Mouse (Mus musculus) left cerebral cortex, adult 2 months (tissue): ENCODE data around the gene Apoa1. TPM values are rescaled to one million over a fixed set of nuclear protein-coding genes. Genes with fewer than 3 reads are reported as not detected.

Source experiments
- DNase-seq, 2 experiments: peaks; one replicate each; pipeline ENCODE4 v3.0.0; 2021 to 2022; ENCODE audit warnings: low spot score in 2 of 2, mixed read lengths in 1 of 2; ENCODE audit errors: extremely low spot score in 1 of 2
- H3K27ac ChIP-seq: fragments of 200-600 bp; 2 replicates; pipeline ENCODE4 v1.8.1; 2022
- H3K4me3 ChIP-seq: fragments of 200-600 bp; 2 replicates; pipeline ENCODE4 v1.8.1; 2022
- CTCF ChIP-seq: fragments of 200-600 bp; IDR thresholded peaks from 2 replicates; pipeline ENCODE4 v1.8.1; 2022; ENCODE audit warnings: antibody characterized with exemption, mild to moderate bottlenecking, moderate library complexity
- intact Hi-C: fragments of 180-260 bp; cut with DNase I; formaldehyde crosslinking; loops from one replicate; pipeline ENCODE4 v1.15.1; 2025
- long read RNA-seq, 2 experiments: library from polyadenylated mRNA; stranded (forward); transcript quantifications; one replicate each; pipeline ENCODE4 v2.0.0; 2021; ENCODE audit warnings: borderline mapping rate in 2 of 2
- total RNA-seq, 2 experiments: library from RNA; stranded (reverse); gene quantifications; 2 replicates each; pipeline ENCODE4 v1.2.3; 2021

The Apoa1 gene
- not detected for total RNA-seq
- long read RNA-seq, experiment 1: 0 reads
- long read RNA-seq, experiment 2, partial matches to known transcripts: 0 of 1 reads
- long read RNA-seq, experiment 2, other reads (novel, unspliced or antisense): 1 of 1 reads

DNA sequence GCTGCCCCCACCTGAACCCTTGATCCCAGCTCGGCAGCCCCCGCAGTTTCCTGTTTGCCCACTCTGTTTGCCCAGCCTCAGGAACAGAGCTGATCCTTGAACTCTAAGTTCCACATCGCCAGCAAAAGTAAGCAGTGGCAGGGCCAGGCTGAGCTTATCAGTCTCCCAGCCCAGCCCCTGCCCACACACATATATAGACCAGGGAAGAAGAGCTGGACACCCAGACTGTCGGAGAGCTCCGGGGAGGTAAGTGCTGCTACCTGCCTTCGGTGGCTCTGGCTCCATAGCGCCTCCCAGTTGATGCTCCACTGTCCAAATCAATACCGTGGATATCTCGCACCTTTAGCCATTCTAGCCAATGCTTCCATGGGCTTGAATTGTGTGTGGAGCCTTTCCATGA, at the start of gene Apoa1:
Apoa1 (plus strand) TSS at position 90 of the 400 bp plus-strand sequence.
- no peak for DNase-seq
- Histone ChIP-seq H3K4me3 (no peak within 1 kb of the TSS), H3K27ac (no peak within 1 kb of the TSS)
- intact Hi-C loops: no loop called here
- TF ChIP-seq CTCF: no peak

DNA sequence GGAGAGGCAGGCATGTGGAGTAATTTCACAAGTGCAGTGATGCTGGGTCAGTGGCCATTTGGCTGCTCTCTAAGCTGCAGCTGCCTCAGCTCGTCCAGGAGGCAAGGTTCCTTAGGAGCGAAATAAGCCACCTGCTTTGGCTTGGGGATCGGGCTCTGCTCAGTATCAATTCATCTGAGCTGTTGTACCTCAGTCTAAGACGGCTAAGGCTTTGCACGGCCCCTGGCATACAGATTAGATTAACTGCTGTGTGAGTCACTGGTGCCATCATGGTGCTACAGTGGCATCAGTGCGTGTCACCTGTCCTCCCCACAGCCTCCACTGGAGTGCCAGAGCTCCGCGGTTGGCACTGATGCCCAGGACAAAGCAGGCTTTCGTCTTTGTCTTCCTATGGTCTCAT, 49.8 kb upstream of the Apoa1 start:
- no peak for DNase-seq
- TF ChIP-seq CTCF: no peak
- Histone ChIP-seq H3K4me3 (no peak overlapping the region), H3K27ac (no peak overlapping the region)
- intact Hi-C loops: no loop called here

DNA sequence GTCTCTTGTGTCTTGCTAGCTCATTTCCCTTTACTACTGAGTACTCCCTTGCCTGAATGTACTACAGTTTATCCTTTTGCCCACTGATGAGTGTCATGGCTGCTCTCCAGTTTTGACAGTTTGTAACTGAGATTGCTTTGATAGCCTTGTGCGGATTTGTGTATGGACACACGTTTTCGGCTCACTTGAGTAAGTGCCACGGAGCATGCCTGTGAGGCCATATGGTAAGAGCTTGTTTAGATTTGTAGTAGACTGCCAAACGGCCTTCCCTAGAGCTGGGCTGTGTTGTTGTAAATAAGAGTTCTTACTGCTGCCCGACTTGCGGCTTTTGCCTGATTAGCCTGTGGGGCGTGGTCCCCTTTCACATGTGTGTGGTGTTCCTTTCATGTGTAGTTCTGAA, 47.1 kb upstream of the Apoa1 start:
- no peak for DNase-seq
- no peak for TF ChIP-seq CTCF
- intact Hi-C loops: no loop called here
- Histone ChIP-seq H3K4me3 (no peak overlapping the region), H3K27ac (no peak overlapping the region)

DNA sequence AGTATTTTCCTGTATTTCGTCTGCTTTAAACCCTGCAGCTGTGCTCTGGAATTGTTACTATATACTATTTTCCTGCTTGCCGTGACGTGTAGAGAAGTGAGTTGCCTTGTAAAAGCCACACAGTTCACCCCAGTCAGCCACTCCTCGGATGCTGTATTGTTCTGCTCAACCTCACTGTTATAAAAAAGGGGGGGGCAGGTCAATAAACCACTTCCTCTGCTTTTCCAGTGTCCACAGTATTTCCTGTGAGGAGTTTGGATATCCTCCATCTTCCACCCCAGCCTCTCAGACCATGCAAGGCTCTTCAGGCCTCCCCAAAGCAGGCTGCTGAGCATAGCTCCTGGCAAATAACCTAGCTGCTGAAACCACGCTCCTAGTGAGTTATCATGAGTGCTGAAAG, 43.8 kb upstream of the Apoa1 start:
- H3K4me3 ChIP-seq: no peak overlapping the region
- no peak for TF ChIP-seq CTCF
- intact Hi-C loops: no loop called here
- H3K27ac ChIP-seq: no peak overlapping the region
- no peak for DNase-seq

DNA sequence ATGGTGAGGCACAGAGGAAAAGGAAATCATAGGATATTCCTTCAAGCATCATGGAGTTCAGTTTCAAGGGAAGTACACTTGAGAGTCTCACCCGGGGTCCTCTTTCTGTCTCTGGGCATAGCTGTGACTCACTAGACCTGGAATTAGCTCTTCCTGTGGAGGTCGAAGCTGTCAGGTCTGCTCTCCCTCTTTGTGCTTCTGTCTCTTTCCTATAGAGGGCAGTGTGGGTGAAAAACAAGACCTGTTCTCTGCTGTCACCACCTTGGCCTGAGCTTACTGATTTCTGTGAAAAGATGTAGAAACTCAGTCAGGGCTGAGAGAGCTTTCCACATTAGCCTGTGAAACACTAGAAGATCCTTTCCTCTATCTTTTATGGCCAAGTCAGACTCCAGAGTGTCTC, 43.2 kb upstream of the Apoa1 start:
- TF ChIP-seq CTCF: peak; percentile 60
- intact Hi-C loops: no loop called here
- DNase-seq: no peak
- Histone ChIP-seq H3K4me3 (no peak overlapping the region), H3K27ac (no peak overlapping the region)

DNA sequence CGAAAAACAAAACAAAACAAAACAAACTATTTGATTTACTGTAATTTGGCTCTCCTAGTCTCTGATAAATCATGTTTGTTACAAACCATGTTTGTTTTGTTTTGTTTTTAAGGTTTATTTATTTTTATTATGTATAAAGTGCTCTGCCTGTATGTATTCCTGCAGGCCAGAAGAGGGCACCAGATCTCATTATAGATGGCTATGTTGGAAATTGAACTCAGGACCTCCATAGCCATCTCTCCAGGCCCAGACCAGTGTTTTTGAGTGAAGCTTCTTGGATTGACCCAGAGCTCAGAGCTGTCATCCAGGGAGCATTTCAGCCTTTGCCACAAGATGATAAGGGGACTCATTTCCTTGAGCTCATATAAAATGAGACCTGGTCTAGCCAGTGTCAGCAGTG, 42.0 kb upstream of the Apoa1 start:
- TF ChIP-seq CTCF: peak; percentile 44
- Histone ChIP-seq H3K4me3 (no peak overlapping the region), H3K27ac (no peak overlapping the region)
- no peak for DNase-seq
- intact Hi-C loops: no loop called here

DNA sequence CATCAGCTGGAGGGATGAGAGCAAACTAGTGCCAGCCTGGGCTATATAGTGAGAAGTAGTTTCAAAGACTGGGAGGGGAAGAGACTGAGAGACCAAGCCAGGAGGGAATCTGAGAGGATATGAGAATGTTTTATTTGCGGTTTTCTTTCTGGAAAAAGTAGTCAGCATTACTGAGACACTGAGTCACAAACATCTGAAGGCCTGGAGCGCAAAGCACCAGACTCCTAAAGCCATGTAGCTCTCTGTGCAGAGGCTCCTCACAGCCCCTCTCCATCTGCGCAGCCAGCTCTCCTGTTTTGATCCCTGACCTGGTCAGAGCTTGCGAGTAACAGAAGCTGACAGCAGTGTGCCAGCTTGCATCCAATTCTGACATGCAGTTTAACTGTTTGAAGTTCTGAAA, 40.0 kb upstream of the Apoa1 start:
- intact Hi-C loops: no loop called here
- Histone ChIP-seq H3K27ac (no peak overlapping the region), H3K4me3 (no peak overlapping the region)
- DNase-seq: no peak
- TF ChIP-seq CTCF: no peak

DNA sequence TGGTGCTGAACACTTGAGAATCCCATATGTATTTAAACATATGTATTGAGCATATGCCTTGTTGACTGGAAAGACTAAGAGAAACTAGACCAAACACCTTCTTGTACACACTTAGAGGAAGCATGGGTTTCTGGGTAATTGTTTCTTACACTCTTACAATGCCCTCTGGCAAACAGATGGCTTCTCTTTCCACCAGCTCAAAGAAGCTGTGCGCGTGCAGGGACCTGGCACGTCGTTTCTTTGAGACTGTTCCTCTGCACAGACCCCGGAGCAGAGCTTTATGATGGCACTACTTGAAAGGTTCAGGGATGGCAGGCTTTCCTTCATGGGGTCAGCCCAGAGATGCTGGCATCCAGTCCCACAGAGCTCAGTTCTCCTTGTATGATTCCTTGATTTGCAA, 39.4 kb upstream of the Apoa1 start:
- Histone ChIP-seq H3K27ac (no peak overlapping the region), H3K4me3 (no peak overlapping the region)
- no peak for TF ChIP-seq CTCF
- no peak for DNase-seq
- intact Hi-C loops: no loop called here

DNA sequence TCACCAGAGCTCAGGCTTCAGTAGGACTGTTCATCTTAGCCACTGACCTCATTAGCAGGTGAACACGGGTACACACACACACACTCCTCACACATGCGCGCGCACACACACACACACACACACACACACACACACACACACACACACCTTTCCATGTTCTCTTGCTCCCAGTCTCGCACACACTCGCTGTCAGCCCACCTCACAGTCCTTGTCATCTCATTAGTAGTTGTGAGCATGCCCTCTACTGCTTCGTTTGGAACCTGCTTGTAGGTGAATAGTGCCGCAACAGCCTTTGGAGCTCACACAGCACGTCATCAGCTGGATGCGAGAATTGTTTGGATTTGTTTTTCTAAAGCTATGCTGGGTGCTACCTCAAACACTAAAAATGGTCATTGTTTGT, 39.0 kb upstream of the Apoa1 start:
- intact Hi-C loops: no loop called here
- DNase-seq: no peak
- H3K27ac ChIP-seq: no peak overlapping the region
- no peak for TF ChIP-seq CTCF
- no peak overlapping the region for H3K4me3 ChIP-seq

DNA sequence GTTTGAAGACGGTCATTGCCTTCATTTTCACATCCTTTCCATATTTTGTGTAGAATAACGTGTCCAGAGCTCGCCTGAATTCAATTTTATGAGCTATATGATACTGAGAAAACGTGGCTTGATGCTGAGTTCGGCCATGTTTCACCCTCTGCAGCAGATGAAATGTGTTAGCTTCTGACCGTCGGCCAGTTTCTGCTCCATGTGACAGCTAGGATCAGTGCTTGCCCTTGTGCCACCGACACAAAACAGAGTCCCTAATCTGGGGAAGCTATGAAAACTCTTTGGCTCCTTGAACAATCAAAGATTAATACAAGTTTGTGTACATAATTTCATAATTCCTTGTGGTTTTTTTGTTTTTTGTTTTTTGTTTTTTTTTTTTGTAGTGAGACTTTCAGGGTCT, 37.1 kb upstream of the Apoa1 start:
- Histone ChIP-seq H3K4me3 (no peak overlapping the region), H3K27ac (no peak overlapping the region)
- DNase-seq: no peak
- intact Hi-C loops: loop anchor here (1.0 to 5.0 kb wide), 2 partner anchors 109 to 187 kb away; no protein-coding TSS in a partner anchor
- no peak for TF ChIP-seq CTCF

DNA sequence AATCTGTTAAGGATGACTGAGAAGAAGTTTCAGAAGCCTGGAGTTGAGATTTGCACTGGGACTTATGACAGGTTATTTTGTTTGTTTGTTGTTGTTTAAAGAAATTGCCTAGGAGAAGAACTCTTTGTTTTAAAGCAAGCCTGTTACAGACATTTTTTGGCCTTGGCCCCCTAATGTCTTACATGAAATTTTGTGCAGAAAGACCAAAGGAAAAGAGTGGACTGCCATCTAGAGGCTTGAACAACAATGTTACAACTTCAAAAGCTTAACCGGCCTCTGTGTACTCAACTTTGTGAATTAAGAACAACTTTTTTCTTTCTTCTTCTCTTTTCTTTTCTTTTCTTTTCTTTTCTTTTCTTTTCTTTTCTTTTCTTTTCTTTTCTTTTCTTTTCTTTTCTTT, 36.7 kb upstream of the Apoa1 start:
- DNase-seq: no peak
- H3K27ac ChIP-seq: no peak overlapping the region
- no peak overlapping the region for H3K4me3 ChIP-seq
- intact Hi-C loops: loop anchor here (1.0 to 5.0 kb wide), 2 partner anchors 109 to 187 kb away; no protein-coding TSS in a partner anchor
- peak; percentile 70 for TF ChIP-seq CTCF

DNA sequence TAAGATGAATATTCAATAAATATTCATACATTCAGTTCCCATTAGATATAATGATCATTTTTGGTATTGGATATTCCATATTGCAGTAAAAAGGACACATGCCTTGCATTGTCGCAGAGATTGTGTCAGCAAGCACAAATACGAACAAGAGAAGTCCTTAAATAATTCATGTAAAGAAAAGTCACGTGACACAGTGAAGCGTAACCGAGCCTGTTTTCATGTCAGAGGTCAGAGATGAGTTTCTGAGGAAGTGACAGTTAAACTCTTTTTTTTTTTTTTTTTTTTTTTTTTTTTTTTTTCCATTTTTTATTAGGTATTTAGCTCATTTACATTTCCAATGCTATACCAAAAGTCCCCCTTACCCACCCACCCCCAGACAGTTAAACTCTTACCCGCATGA, 35.7 kb upstream of the Apoa1 start:
- intact Hi-C loops: loop anchor here (5.0 kb wide), 1 partner anchor 110 kb away; no protein-coding TSS in a partner anchor
- Histone ChIP-seq H3K27ac (no peak overlapping the region), H3K4me3 (no peak overlapping the region)
- TF ChIP-seq CTCF: no peak
- no peak for DNase-seq

DNA sequence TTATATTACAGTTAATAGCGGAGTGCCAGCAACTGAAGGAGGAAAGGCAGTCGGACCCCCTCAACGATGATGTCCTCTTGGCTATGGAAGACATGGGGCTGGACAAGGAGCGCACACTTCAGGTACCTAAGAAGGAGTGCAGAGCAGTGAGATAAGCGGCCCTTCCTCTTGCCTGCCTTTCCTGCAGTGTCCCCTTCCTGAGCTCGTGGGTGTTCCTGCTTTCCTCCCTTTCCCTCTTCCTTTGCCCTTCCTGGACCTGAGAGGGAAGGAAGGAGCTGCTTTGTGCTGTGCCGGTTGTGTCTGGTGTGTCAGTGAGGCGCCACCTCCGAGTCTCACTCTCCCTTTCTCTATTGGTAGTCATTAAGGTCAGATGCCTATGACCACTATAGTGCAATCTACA, 33.6 kb upstream of the Apoa1 start:
- no peak overlapping the region for H3K4me3 ChIP-seq
- H3K27ac ChIP-seq: no peak overlapping the region
- no peak for TF ChIP-seq CTCF
- intact Hi-C loops: loop anchor here (5.0 kb wide), 1 partner anchor 113 kb away; no protein-coding TSS in a partner anchor
- no peak for DNase-seq
